Mouse (Mus musculus): Measurements from ENCODE around the gene Lztr1. TPM values are rescaled to one million over a fixed set of nuclear protein-coding genes. Genes with fewer than 3 reads are reported as not detected.
"Not testable (repeated sequence)": the region's sequence is repeated elsewhere in the genome, so short reads cannot be mapped to it uniquely, and the experiment has no call there.

Lztr1 gene
- polyA plus RNA-seq, 1 experiment = 291 TPM

DNA sequence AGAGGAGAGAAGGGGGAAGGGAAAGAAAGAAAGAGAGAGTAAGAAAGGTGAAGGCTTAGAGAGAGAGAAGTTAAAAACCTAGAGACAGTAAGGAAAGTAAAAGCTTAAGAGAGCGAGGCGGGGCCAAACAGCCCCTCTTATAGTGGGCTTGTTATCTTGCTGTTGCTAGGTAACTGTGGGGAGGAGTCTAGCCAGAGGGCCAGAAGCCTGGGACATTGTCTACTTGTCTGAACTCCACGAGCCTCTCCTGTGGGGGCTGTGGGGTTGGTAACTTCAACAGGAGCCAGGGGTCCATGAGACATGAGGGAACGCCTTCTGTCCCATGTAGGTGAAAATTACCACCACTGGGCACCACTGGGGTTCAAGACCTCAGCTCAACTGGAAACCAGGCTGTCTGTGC lies 46.2 kb downstream of the Lztr1 start:
- DNase-seq (ENCODE audit: extremely low spot score in 1 of 2, low spot score in 1 of 2) = not testable (repeated sequence)

GRCm38 (mm10) chr16:17556180-17556579 lies 47.7 kb downstream of the Lztr1 start:
- no peak for DNase-seq (ENCODE audit: extremely low spot score in 1 of 2, low spot score in 1 of 2)

DNA sequence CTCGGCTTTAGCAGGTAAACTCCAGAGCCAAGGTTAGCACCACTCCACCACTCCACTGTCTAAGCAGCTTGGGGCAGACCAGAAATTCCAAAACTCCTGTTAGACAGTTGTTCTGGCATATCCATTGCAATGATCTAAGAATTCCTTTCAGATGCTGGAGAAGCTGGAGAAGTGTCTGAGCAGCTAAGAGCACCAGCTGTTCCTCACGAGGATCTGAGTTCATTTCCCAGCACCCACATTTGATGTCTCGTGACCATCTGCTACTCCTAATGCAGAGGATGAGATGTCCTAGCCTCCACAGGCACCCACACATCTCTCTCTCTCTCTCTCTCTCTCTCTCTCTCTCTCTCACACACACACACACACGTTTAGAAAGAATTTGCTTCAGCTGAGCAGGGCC lies 48.4 kb downstream of the Lztr1 start:
- DNase-seq (ENCODE audit: extremely low spot score in 1 of 2, low spot score in 1 of 2) = no peak

DNA sequence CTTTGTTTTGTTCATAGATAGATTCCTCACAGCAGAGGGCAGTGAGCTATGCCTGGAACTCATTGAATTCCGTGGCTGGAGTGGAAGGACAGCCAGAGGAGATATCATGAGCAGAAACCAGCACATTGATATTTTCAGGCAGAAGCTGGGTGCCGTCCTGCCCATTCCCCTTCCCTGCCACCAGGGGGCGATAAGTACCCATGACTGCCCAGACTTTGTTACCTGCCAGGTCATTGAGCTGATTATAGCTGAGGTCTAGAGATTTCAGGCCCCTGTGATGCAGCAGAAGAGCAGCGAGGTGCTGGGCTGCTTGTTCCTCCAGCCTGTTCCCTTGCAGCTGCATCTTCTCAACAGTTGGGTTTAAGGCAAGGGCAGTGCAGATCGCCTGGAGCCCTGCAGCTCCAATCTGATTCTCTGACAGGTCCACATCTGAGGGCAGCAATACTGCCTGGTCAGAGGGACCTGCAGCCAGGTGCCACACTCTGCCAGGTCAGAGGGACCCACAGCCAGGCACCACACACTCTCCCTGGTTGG lies 49.5 kb downstream of the Lztr1 start:
- DNase-seq (ENCODE audit: extremely low spot score in 1 of 2, low spot score in 1 of 2) = peak in 1 of 2 experiments; percentile 85

- no peak for DNase-seq (ENCODE audit: extremely low spot score in 1 of 2, low spot score in 1 of 2)
Observed at GRCm38 (mm10) chr16:17558811-17559210, 50.3 kb downstream of the Lztr1 start.

DNA sequence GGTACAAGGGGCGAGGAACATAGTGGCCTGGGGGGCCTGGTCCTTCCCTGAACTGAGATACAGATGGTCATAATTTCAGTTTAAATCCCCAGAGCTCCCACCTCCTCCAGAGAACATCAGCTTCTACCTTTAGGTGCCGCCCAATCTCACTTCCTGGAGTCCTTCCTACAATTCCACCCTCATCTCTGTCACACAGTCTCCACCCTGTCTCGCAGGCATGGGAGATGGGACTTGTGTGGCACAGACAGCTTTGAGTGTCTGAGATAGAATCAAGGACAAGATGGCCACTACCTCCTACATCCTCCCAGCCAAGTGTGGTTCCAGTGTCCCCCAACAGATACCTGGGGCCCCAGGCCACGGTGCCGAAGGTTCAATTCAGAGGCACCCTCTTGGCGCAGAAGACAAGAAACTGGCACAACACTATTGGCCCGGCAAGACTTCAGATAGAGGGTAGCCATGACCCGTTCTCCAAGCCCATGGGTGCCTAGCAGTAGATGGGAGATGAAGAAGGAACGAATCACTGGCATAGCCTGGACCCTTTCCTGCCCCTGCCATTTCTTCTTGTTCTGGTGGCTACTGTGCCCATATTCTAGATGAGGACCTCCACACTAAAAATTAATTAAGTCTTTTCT lies 51.0 kb downstream of the Lztr1 start:
- DNase-seq (ENCODE audit: extremely low spot score in 1 of 2, low spot score in 1 of 2) = no peak

- no peak for DNase-seq (ENCODE audit: extremely low spot score in 1 of 2, low spot score in 1 of 2)
Observed at GRCm38 (mm10) chr16:17561128-17561750, 52.8 kb downstream of the Lztr1 start, which contains the start of gene Lrrc74b. Gene Lrrc74b, minus strand, starts transcription at chr16:17561247.

DNA sequence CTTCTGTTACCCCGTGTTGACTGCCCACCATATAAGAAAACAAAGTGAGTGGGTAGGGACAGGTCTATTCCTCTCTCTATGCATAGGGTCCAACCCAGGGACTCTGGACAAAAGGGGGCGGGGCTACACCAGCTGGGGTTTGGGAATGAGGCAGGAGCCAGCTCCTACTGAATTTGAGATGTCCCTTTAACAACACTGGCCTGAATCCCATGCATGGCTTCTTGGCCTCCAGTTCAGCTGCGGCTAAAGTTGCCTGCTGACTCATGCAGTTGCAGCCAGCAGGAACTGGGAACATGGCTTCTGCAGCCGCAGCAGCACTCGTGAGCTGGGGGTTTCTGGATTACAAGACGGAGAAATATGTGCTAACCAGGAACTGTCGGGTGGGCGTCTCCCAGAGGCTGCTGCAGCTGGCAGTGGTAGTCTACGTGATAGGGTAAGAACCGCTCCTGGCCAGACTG lies 53.3 kb downstream of the Lztr1 start, which contains the start of gene P2rx6:
Gene P2rx6, plus strand, starts transcription at position 135 of the 458 bp plus-strand sequence.
- no peak for DNase-seq (ENCODE audit: extremely low spot score in 1 of 2, low spot score in 1 of 2)

DNA sequence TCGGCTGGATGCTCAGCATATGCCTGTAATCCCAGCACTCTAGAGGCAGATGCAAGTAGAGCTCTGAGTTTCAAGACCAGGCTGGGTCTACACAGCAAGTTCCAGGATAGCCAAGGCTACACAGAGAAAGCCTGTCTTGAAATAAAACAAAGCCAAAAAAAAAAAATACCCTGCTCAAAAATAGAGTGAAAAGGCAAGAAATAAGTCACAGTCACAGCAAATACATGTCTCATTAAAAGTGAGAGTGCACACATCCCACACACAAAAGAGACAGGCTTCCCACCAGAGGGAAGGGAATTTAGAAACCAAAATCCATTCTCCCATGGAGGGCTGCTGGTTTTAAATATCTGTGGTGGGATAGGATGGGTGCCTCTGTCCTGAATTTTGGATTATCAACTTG lies 55.1 kb downstream of the Lztr1 start:
- no peak for DNase-seq (ENCODE audit: extremely low spot score in 1 of 2, low spot score in 1 of 2)

DNA sequence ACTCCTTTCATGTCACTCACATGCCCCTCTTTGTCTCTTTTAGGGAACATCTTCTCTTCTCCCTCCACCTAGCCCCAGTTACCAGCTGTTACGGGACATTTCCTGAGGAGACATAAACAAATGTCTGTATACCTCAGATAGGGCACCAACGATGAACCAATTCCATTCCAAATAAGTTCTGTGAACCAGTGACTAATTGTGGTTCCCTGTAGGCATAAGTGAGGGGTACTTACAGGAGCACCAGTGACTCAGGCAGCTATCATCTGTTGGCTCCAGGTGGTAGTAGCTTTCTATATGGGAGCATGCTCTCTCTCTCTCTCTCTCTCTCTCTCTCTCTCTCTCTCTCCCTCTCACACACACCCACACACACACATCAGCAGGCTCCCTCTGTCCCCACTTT lies 55.7 kb downstream of the Lztr1 start:
- DNase-seq (ENCODE audit: extremely low spot score in 1 of 2, low spot score in 1 of 2) = peak in 1 of 2 experiments; percentile 55

- DNase-seq (ENCODE audit: extremely low spot score in 1 of 2, low spot score in 1 of 2) = no peak
Observed at GRCm38 (mm10) chr16:17564771-17565170, 56.3 kb downstream of the Lztr1 start.

DNA sequence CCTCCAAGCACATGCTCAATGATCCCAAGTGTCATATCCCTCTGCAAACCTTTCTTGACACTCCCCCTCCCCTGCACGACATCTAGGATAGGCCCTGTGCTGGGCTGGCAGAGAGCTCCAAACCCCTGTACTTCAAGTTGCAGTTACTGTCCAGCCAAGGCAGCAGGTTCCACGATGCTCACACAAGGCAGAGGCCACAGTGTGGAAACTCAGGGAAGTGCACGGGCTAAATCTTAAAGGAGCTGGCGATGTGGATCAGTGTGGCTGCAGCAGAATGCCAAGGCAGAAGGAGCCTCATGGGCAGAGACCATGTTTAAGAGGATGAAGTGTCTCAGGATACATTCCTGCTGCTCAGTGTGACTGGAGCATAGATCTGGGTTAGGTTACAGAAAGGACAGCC lies 57.7 kb downstream of the Lztr1 start:
- no peak for DNase-seq (ENCODE audit: extremely low spot score in 1 of 2, low spot score in 1 of 2)

Other genes starting within 250 kb of the Lztr1 start
- gene Tmem191c, start 232.6 kb upstream of the Lztr1 start, polyA plus RNA-seq (2012; rRNA removed) = 338 and 351 TPM in 2 replicates
- gene Serpind1, start 177.3 kb upstream of the Lztr1 start, polyA plus RNA-seq (2012; rRNA removed) = 2.1 and 4.0 TPM in 2 replicates
- gene Snap29, start 102.7 kb upstream of the Lztr1 start, polyA plus RNA-seq (2012; rRNA removed) = 10.5 and 11.2 TPM in 2 replicates
- gene Pi4ka, start 102.4 kb upstream of the Lztr1 start, polyA plus RNA-seq (2012; rRNA removed) = 305 and 311 TPM in 2 replicates
- gene Crkl, start 56.7 kb upstream of the Lztr1 start, polyA plus RNA-seq (2012; rRNA removed) = 23.0 and 23.1 TPM in 2 replicates
- 144 and 169 TPM in 2 replicates for gene Aifm3, start 19.1 kb upstream of the Lztr1 start, polyA plus RNA-seq (2012; rRNA removed)
- 73.0 and 74.7 TPM in 2 replicates for gene Thap7, start 22.4 kb downstream of the Lztr1 start, polyA plus RNA-seq (2012; rRNA removed)
- gene Lrrc74b, start 52.6 kb downstream of the Lztr1 start, polyA plus RNA-seq (2012; rRNA removed) = 0.69 and 0.88 TPM in 2 replicates
- gene P2rx6, start 53.2 kb downstream of the Lztr1 start, polyA plus RNA-seq (2012; rRNA removed) = 2.6 TPM in 2 replicates
- 65.2 and 82.2 TPM in 2 replicates for gene Slc7a4, start 74.5 kb downstream of the Lztr1 start, polyA plus RNA-seq (2012; rRNA removed)
- 164 and 168 TPM in 2 replicates for gene Smpd4, start 110.7 kb downstream of the Lztr1 start, polyA plus RNA-seq (2012; rRNA removed)
- 31.7 and 43.2 TPM in 2 replicates for gene Ccdc74a, start 137.8 kb downstream of the Lztr1 start, polyA plus RNA-seq (2012; rRNA removed)
- 74.4 and 77.8 TPM in 2 replicates for gene Med15, start 224.2 kb downstream of the Lztr1 start, polyA plus RNA-seq (2012; rRNA removed)